Mouse (Mus musculus) gastrocnemius, postnatal 10 days (tissue): ENCODE data around the gene Mzf1. TPM values are rescaled to one million over a fixed set of nuclear protein-coding genes. Genes with fewer than 3 reads are reported as not detected.

ENCODE experiments used
- DNase-seq: peaks from one replicate; pipeline ENCODE4 v3.0.0; 2021; ENCODE audit warnings: mixed read lengths
- total RNA-seq, 2 experiments: library from RNA; stranded (reverse); gene quantifications; 2 replicates each; pipeline ENCODE4 v1.2.3; 2021

Mzf1 gene
- total RNA-seq, 2 experiments from 2014 or later = 1.2 to 1.5 TPM

DNA sequence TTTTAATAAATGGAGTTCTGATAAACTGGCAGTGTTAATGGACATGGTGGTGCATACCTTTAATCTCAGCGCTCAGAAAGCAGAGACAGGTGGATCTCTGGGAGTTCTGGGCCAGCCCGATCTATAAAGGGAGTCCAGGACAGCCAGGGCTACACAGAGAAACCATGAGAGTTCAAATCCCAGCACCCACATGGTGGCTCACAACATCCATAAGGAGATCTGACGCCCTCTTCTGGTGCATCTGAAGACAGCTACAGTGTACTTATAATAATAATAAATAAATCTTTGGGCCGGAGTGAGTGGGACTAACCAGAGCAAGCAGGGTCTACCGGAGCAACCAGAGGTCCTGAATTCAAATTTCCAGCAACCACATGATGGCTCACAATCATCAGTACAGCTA, 51.2 kb downstream of the Mzf1 start:
- no peak for DNase-seq

- no peak for DNase-seq
Measured at GRCm38 (mm10) chr7:13001584-13001983, 53.0 kb downstream of the Mzf1 start.

- no peak for DNase-seq
Measured at GRCm38 (mm10) chr7:12998851-12999250, 55.7 kb downstream of the Mzf1 start, which contains the start of gene Trim28. Trim28 (plus strand) TSS chr7:12999114.

DNA sequence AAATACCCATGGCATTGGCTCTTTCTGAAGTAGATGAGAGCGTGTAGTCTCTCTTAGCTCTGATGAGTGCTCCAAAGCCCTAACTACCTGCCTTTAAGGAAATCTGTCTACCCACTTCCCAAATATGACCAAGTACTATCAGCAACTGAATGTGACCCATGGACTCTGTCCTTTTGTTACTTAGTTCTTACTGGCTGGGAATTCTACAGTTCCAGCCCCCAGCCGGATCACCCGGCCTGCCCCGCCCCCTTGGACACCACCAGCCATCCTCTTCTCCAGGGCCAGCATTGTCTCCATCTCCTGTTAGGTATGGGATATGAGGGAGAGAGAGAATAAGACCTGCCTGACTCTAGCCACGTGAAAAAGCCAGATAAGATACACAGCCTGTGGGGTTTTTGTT, 56.5 kb downstream of the Mzf1 start, which contains the start of gene Slc27a5:
TSS of gene Slc27a5 (minus strand) at position 140 of the 400 bp plus-strand sequence.
- no peak for DNase-seq

GRCm38 (mm10) chr7:12997230-12997629, 57.3 kb downstream of the Mzf1 start:
- no peak for DNase-seq

DNA sequence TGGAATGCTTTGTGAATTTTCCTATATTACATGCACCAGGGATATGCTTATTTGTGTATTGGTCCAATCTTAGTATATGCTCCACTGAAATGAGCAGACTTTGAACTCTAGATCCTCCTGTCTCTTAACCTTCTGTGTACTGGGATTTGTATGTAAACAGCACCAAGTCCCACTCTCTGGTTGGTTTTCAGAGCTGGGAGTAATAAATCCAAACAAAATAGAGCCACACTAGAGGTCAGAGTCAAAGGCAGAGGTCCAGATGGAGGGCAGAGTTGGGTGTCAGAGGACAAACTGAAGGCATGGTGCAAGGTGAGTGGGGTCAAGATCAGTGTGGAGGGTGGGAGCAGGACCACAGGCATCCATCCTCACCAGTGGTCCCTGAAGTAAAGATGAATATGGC, 58.7 kb downstream of the Mzf1 start:
- no peak for DNase-seq

- no peak for DNase-seq
Measured at GRCm38 (mm10) chr7:12993148-12993547, 61.4 kb downstream of the Mzf1 start.

Other genes starting within 250 kb of the Mzf1 start
- gene Zfp329, start 235.9 kb downstream of the Mzf1 start, total RNA-seq = 1 to 10 TPM; 5.8 to 8.9 TPM
- gene Zfp110, start 220.0 kb downstream of the Mzf1 start, total RNA-seq = 10 to 100 TPM in 1 of 2 experiments, 1 to 10 TPM in 1; 9.8 to 13.4 TPM
- 1 to 10 TPM; 2.1 to 3.0 TPM for gene Zfp128, start 173.6 kb downstream of the Mzf1 start, total RNA-seq
- 1 to 10 TPM; 2.9 to 4.5 TPM for gene Zscan22, start 156.9 kb downstream of the Mzf1 start, total RNA-seq
- 100 to 1,000 TPM; 858 to 886 TPM for gene Rps5, start 132.5 kb downstream of the Mzf1 start, total RNA-seq
- gene Rnf225, start 127.3 kb downstream of the Mzf1 start, total RNA-seq = under 1 TPM; 0.26 to 0.34 TPM
- gene Zfp324, start 88.9 kb downstream of the Mzf1 start, total RNA-seq = 1 to 10 TPM; 2.8 to 4.8 TPM
- 1 to 10 TPM; 2.1 to 3.8 TPM for gene Zfp446, start 76.9 kb downstream of the Mzf1 start, total RNA-seq
- under 1 TPM in 1 of 2 experiments, not detected in 1; 0.16 TPM for gene Slc27a5, start 56.6 kb downstream of the Mzf1 start, total RNA-seq
- gene Trim28, start 55.6 kb downstream of the Mzf1 start, total RNA-seq = 100 to 1,000 TPM; 118 to 161 TPM
- 1 to 10 TPM; 5.5 to 6.6 TPM for gene Zbtb45, start 44.7 kb downstream of the Mzf1 start, total RNA-seq
- gene Chmp2a, start 20.0 kb downstream of the Mzf1 start, total RNA-seq = 100 to 1,000 TPM; 114 to 123 TPM
- gene Ube2m, start 16.5 kb downstream of the Mzf1 start, total RNA-seq = 100 to 1,000 TPM; 153 to 168 TPM
- not detected for gene Vmn1r85, start 40.4 kb upstream of the Mzf1 start, total RNA-seq
- gene Vmn1r86, start 65.2 kb upstream of the Mzf1 start, total RNA-seq = not detected
- not detected for gene Vmn1r87, start 85.4 kb upstream of the Mzf1 start, total RNA-seq
- under 1 TPM; 0.07 to 0.11 TPM for gene Vmn1r88, start 104.8 kb upstream of the Mzf1 start, total RNA-seq
- gene Vmn1r89, start 158.3 kb upstream of the Mzf1 start, total RNA-seq = not detected
- 10 to 100 TPM in 1 of 2 experiments, 1 to 10 TPM in 1; 9.6 to 16.5 TPM for gene Lig1, start 222.5 kb upstream of the Mzf1 start, total RNA-seq
- 1 to 10 TPM; 5.4 to 7.0 TPM for gene Zswim9, start 224.0 kb upstream of the Mzf1 start, total RNA-seq